Comparison of ENCODE assay signal across 8 mouse cellular contexts in the genomic region with DNA sequence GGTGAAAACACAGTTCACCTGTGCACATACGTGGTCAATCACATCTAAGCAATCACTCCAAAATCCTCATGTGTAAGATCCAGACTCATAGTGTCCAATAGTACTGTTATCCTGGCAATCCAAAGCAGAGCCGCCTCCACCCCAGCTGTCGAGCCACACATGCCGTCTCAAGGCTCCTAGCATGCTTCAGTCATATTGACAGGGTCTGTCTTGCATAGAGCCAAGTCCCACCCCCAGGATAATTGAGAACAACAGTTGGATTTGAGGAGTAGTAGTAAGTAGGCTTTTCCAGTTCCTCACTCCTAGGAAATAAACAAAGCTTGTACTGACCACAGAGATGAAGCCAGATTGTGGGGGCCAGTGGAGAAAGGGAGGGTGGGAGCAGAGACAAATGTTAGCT. TPM values are rescaled to one million over a fixed set of nuclear protein-coding genes. Genes with fewer than 3 reads are reported as not detected.
DNase-seq lines count a peak whose midpoint lies in the region; ATAC-seq lines count a peak whose summit lies in the region.

No protein-coding gene starts in this region.

- no peak for ATAC-seq in megakaryocyte, adult 5-6 weeks (ENCODE audit: poor library complexity, severe bottlenecking)

- peak; percentile 32 for DNase-seq in embryo, embryonic 10 days (ENCODE audit: low spot score)
- no peak for DNase-seq in embryo, embryonic 10.5 days (ENCODE audit: low spot score)
- DNase-seq in right cerebral cortex, adult 2 months (ENCODE audit: low spot score in 2 of 2): peak; percentile 76 to 77
- DNase-seq in right cerebral cortex, postnatal 4 days: no peak
- DNase-seq in limb, embryonic 10.5 days (ENCODE audit: low spot score): no peak
- no peak for DNase-seq in gastrocnemius, adult 18-20 months (ENCODE audit: low spot score)
- DNase-seq in kidney, adult 11 months: no peak

- 41% methylated on average over 4 of the region's 4 CpGs for WGBS in limb, embryonic 10.5 days

- H3K27me3 ChIP-seq in limb, embryonic 10.5 days (ENCODE audit: low read depth, poor library complexity, severe bottlenecking): no peaks in the 10 kb centered on the region

- no peak overlapping the region for H3K4me3 ChIP-seq in limb, embryonic 10.5 days

- H3K36me3 ChIP-seq in limb, embryonic 10.5 days: peaks cover 17% of the 10 kb centered on the region

- no peaks in the 10 kb centered on the region for H3K9me3 ChIP-seq in limb, embryonic 10.5 days (replicated peaks)

- H3K27ac ChIP-seq in limb, embryonic 10.5 days: peak overlapping the region; percentile 87

- H3K4me1 ChIP-seq in limb, embryonic 10.5 days: peaks cover 82% of the 10 kb centered on the region

RNA-seq across cellular contexts. Expression of a gene that starts 24.4 kb away (rescaled TPM):
- polyA plus RNA-seq in limb, embryonic 10.5 days (2016; fragmentation: Nextera tagmentation; extraction: Ambion mirVana): 89.7 and 92.2 TPM in 2 replicates
- 10 to 100 TPM; 14.9 to 15.7 TPM for total RNA-seq in gastrocnemius, adult 18-20 months (2021)
- total RNA-seq in megakaryocyte, adult 5-6 weeks (2015): 9.6 and 11.3 TPM in 2 replicates
- total RNA-seq in megakaryocyte, adult 5-6 weeks (2017): 14.7 and 18.1 TPM in 2 replicates

Comparison
In these comparisons a context has a peak if more than half of its experiments do, and no peak if none do; other contexts are left out.
1. DNase-seq: peak in embryo, embryonic 10 days (single experiment) and right cerebral cortex, adult 2 months (2 of 2); none in embryo, embryonic 10.5 days (single experiment), right cerebral cortex, postnatal 4 days (single experiment), limb, embryonic 10.5 days (single experiment), gastrocnemius, adult 18-20 months (single experiment) and kidney, adult 11 months (single experiment).